In genomic region chr10:87211046-87211445, GRCm38 (mm10) we compare ENCODE assay signal across 24 mouse cellular contexts.
DNase-seq lines count a peak whose midpoint lies in the region; ATAC-seq and TF ChIP-seq lines count a peak whose summit lies in the region.
"Had no signal": no experiment of that assay in that cellular context is flagged by ENCODE, and none has a peak within 500 bp of the region (broad histone marks: within the 10 kb centered on the region; RNA-seq: fewer than 3 reads in every experiment).

No protein-coding gene starts in this region.

- H3K4me3 ChIP-seq in liver, postnatal 0 days (ENCODE audit: low read depth, low read length) = no peak overlapping the region
- H3K4me3 ChIP-seq: embryonic facial prominence, embryonic 12.5 days; forebrain, embryonic 13.5 days; heart, embryonic 10.5 days; hindbrain, embryonic 12.5 days had no signal

- no peaks in the 10 kb centered on the region for H3K36me3 ChIP-seq in liver, postnatal 0 days (replicated peaks; ENCODE audit: insufficient read depth, low read length)
- H3K36me3 ChIP-seq: embryonic facial prominence, embryonic 12.5 days; G1E; heart, embryonic 10.5 days; hindbrain, embryonic 12.5 days had no signal

- DNase-seq in frontal cortex, postnatal 25 days (ENCODE audit: low spot score in 2 of 2) = no peak
- DNase-seq in brain, adult 2 months (ENCODE audit: low read depth, low spot score) = peak; percentile 65
- peak; percentile 36 for DNase-seq in layer of hippocampus, adult 9-10 months (ENCODE audit: low spot score)
- peak; percentile 8 for DNase-seq in telencephalon, adult 2 months (ENCODE audit: low read depth, low spot score)
- no peak for DNase-seq in liver, postnatal 0 days
- no peak for DNase-seq in lung, postnatal 14 days
- DNase-seq: adrenal gland, adult 8-10 months; adrenal gland, postnatal 36 days; B cell, adult 2 months; cerebellum, adult 11 months; cerebellum, adult 8-10 months; cerebellum, postnatal 25 days; gastrocnemius, postnatal 10 days; heart, adult 18-20 months; heart, postnatal 10 days; heart, postnatal 4 days had no signal

- H3K9ac ChIP-seq in liver, postnatal 0 days (replicated peaks) = no peak overlapping the region
- H3K9ac ChIP-seq: embryonic facial prominence, embryonic 12.5 days; forebrain, embryonic 13.5 days; hindbrain, embryonic 12.5 days had no signal

- H3K4me1 ChIP-seq in liver, postnatal 0 days (ENCODE audit: insufficient read depth) = no peaks in the 10 kb centered on the region
- H3K4me1 ChIP-seq: embryonic facial prominence, embryonic 12.5 days; forebrain, embryonic 13.5 days; heart, embryonic 10.5 days; hindbrain, embryonic 12.5 days had no signal

- H3K9me3 ChIP-seq in liver, postnatal 0 days (ENCODE audit: low read length) = no peaks in the 10 kb centered on the region
- H3K9me3 ChIP-seq: embryonic facial prominence, embryonic 12.5 days; forebrain, embryonic 13.5 days; heart, embryonic 10.5 days; hindbrain, embryonic 12.5 days had no signal

- 71% methylated on average over 4 of the region's 4 CpGs for WGBS in liver, postnatal 0 days (ENCODE audit: insufficient replicate concordance)

- TF ChIP-seq EP300 in liver, postnatal 0 days (IDR thresholded peaks at IDR 0.05; ENCODE audit: low read depth) = no peak

- no peaks in the 10 kb centered on the region for H3K27me3 ChIP-seq in liver, postnatal 0 days (ENCODE audit: insufficient read depth, low read length)
- H3K27me3 ChIP-seq: embryonic facial prominence, embryonic 12.5 days; forebrain, embryonic 13.5 days; hindbrain, embryonic 12.5 days had no signal

- peak; percentile 47; the same call in 1 of the 2 replicates for ATAC-seq in frontal cortex, adult (ENCODE audit: low TSS enrichment)
- no peak for ATAC-seq in liver, postnatal 0 days
- ATAC-seq: CD4-positive, CD25-positive, alpha-beta regulatory T cell, adult 4 months; forebrain, embryonic 13.5 days; hindbrain, embryonic 16.5 days had no signal

- H3K27ac ChIP-seq in liver, postnatal 0 days (ENCODE audit: low read depth) = no peak overlapping the region
- H3K27ac ChIP-seq: embryonic facial prominence, embryonic 12.5 days; forebrain, embryonic 13.5 days; heart, embryonic 10.5 days; hindbrain, embryonic 12.5 days had no signal

- no peak overlapping the region for H3K4me2 ChIP-seq in liver, postnatal 0 days (ENCODE audit: low read depth, low read length)
- H3K4me2 ChIP-seq: embryonic facial prominence, embryonic 12.5 days; forebrain, embryonic 13.5 days; hindbrain, embryonic 12.5 days had no signal

- no peak for TF ChIP-seq CTCF in liver, postnatal 0 days (IDR thresholded peaks at IDR 0.05; ENCODE audit: low read depth)

Comparison
In these comparisons a context has a peak if more than half of its experiments do, and no peak if none do; other contexts are left out.
1. DNase-seq: peak in brain, adult 2 months (single experiment), layer of hippocampus, adult 9-10 months (single experiment) and telencephalon, adult 2 months (single experiment); none in frontal cortex, postnatal 25 days (0 of 2), liver, postnatal 0 days (single experiment) and lung, postnatal 14 days (single experiment).